Mouse (Mus musculus) erythroblast, adult 5-6 weeks (primary cell): ENCODE measurements around the gene Clec18a. TPM values are rescaled to one million over a fixed set of nuclear protein-coding genes. Genes with fewer than 3 reads are reported as not detected.
"Not testable (repeated sequence)": the region's sequence is repeated elsewhere in the genome, so short reads cannot be mapped to it uniquely, and the experiment has no call there.

Source experiments
- ATAC-seq: replicated peaks from 2 replicates; pipeline ENCODE4 v1.8.0; 2016; ENCODE audit warnings: moderate number of reproducible peaks, mild to moderate bottlenecking, moderate TSS enrichment, inconsistent platforms; ENCODE audit not compliant: poor library complexity, low FRiP score, severe bottlenecking
- total RNA-seq, 2 experiments: library from RNA; stranded (forward) in 1 of 2; stranded (reverse) in 1 of 2; fragments of 150-400 nt in 1 of 2; fragments of 200-764, 138-1000 nt in 1 of 2; gene quantifications; 2 replicates each; pipeline versions ENCODE4 v1.2.3 to v1.2.4; 2015 to 2017; ENCODE audit warnings: low replicate concordance in 2 of 2

Clec18a gene
- total RNA-seq, 2 experiments from 2014 or later = not detected

DNA sequence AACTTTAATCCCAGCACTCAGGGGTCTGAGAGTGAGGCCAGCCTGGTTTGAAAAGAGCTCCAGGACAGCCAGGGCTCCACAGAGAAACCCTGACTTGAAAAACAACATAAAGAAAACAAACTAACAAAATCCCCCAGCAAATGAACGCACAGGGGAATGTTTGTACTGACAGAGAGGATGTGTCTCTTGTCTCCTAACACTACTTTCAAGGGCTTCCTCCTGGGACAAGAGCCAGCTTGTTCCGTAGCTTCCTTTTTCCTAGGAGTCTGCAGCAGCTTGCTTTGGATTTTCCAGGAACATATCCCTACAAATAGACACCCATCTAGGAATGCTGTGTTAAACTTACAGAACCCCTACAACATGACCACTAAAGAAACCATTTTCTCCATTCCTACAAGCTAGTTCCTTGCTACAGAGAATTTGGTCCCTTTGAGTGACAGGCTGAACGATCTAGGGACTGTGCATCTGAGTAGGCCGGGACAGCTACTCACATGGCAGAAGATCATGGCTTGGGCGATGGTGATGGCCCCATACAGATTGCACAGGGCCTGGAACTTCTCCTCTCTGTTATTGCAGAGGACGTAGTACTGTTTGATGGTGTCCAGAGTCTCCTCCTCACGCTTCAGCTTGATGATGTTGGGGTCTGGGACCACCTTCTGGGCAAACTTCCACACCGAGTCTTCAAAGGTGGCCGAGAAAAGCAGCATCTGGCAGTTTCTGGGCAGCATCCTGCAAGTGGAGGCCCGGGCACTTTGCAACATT, 81.8 kb downstream of the Clec18a start:
- ATAC-seq = not testable (repeated sequence)

Other genes with a start within 250 kb of the Clec18a start
- 3.6 and 8.1 TPM in 2 replicates for gene Cog4, start 245.8 kb downstream of the Clec18a start, total RNA-seq (2015; ENCODE audit: low replicate concordance)
- 25.8 and 42.4 TPM in 2 replicates for gene Cog4, start 245.8 kb downstream of the Clec18a start, total RNA-seq (2017; ENCODE audit: low replicate concordance)
- gene Sf3b3, start 245.6 kb downstream of the Clec18a start, total RNA-seq (2015; ENCODE audit: low replicate concordance) = 28.8 and 50.5 TPM in 2 replicates
- gene Sf3b3, start 245.6 kb downstream of the Clec18a start, total RNA-seq (2017; ENCODE audit: low replicate concordance) = 41.1 and 52.9 TPM in 2 replicates
- 0.58 and 3.3 TPM in 2 replicates for gene Fuk, start 189.9 kb downstream of the Clec18a start, total RNA-seq (2015; ENCODE audit: low replicate concordance)
- 0.68 and 0.98 TPM in 2 replicates for gene Fuk, start 189.9 kb downstream of the Clec18a start, total RNA-seq (2017; ENCODE audit: low replicate concordance)
- gene St3gal2, start 172.5 kb downstream of the Clec18a start, total RNA-seq (2015; ENCODE audit: low replicate concordance) = 60.1 and 66.5 TPM in 2 replicates
- 66.0 and 95.1 TPM in 2 replicates for gene St3gal2, start 172.5 kb downstream of the Clec18a start, total RNA-seq (2017; ENCODE audit: low replicate concordance)
- 13.1 and 31.6 TPM in 2 replicates for gene Ddx19a, start 94.6 kb downstream of the Clec18a start, total RNA-seq (2015; ENCODE audit: low replicate concordance)
- gene Ddx19a, start 94.6 kb downstream of the Clec18a start, total RNA-seq (2017; ENCODE audit: low replicate concordance) = 9.5 and 13.1 TPM in 2 replicates
- 0.77 and 1.3 TPM in 2 replicates for gene Ddx19b, start 60.7 kb downstream of the Clec18a start, total RNA-seq (2015; ENCODE audit: low replicate concordance)
- 2.5 and 3.2 TPM in 2 replicates for gene Ddx19b, start 60.7 kb downstream of the Clec18a start, total RNA-seq (2017; ENCODE audit: low replicate concordance)
- gene Aars, start 59.3 kb downstream of the Clec18a start, total RNA-seq (2015; ENCODE audit: low replicate concordance) = 12.3 and 23.1 TPM in 2 replicates
- gene Aars, start 59.3 kb downstream of the Clec18a start, total RNA-seq (2017; ENCODE audit: low replicate concordance) = 35.3 and 49.5 TPM in 2 replicates
- gene Exosc6, start 36.1 kb downstream of the Clec18a start, total RNA-seq (2015; ENCODE audit: low replicate concordance) = 6.5 and 7.3 TPM in 2 replicates
- not detected in 2 replicates for gene Exosc6, start 36.1 kb downstream of the Clec18a start, total RNA-seq (2017; ENCODE audit: low replicate concordance)
- 1.5 and 5.0 TPM in 2 replicates for gene Pdpr, start 2.2 kb upstream of the Clec18a start, total RNA-seq (2015; ENCODE audit: low replicate concordance)
- 3.6 and 4.8 TPM in 2 replicates for gene Pdpr, start 2.2 kb upstream of the Clec18a start, total RNA-seq (2017; ENCODE audit: low replicate concordance)
- gene Glg1, start 166.8 kb upstream of the Clec18a start, total RNA-seq (2015; ENCODE audit: low replicate concordance) = 13.8 and 14.0 TPM in 2 replicates
- gene Glg1, start 166.8 kb upstream of the Clec18a start, total RNA-seq (2017; ENCODE audit: low replicate concordance) = 27.9 and 33.1 TPM in 2 replicates
- 25.9 and 29.0 TPM in 2 replicates for gene Rfwd3, start 207.8 kb upstream of the Clec18a start, total RNA-seq (2015; ENCODE audit: low replicate concordance)
- 44.0 and 45.0 TPM in 2 replicates for gene Rfwd3, start 207.8 kb upstream of the Clec18a start, total RNA-seq (2017; ENCODE audit: low replicate concordance)
- gene Mlkl, start 245.8 kb upstream of the Clec18a start, total RNA-seq (2015; ENCODE audit: low replicate concordance) = 9.4 and 29.2 TPM in 2 replicates
- gene Mlkl, start 245.8 kb upstream of the Clec18a start, total RNA-seq (2017; ENCODE audit: low replicate concordance) = 11.8 and 12.0 TPM in 2 replicates